Mouse (Mus musculus): ENCODE results near the gene Klra1.

Gene Klra1

GRCm38 (mm10) chr6:130386750-130387149 lies at the start of gene Klra1:
TSS of gene Klra1 (minus strand) at chr6:130386874.
- WGBS, result 78% methylated on average over 2 of the region's 2 CpGs

GRCm38 (mm10) chr6:130429511-130429910 lies 42.8 kb upstream of the Klra1 start:
- 81% methylated on average over 4 of the region's 4 CpGs for WGBS

GRCm38 (mm10) chr6:130419158-130419557 lies 32.5 kb upstream of the Klra1 start:
- 89% methylated on average over 2 of the region's 2 CpGs for WGBS

GRCm38 (mm10) chr6:130404882-130405281 lies 18.2 kb upstream of the Klra1 start:
- WGBS, result 58% methylated on average over 1 of the region's 1 CpGs

GRCm38 (mm10) chr6:130385803-130386202 lies 871 bp downstream of the Klra1 start:
- 47% methylated on average over 1 of the region's 1 CpGs for WGBS

- 71% methylated on average over 4 of the region's 4 CpGs for WGBS
These were observed 4.3 kb downstream of the Klra1 start for GRCm38 (mm10) chr6:130382375-130382774.

- 22% methylated on average over 1 of the region's 1 CpGs for WGBS
These were observed 41.3 kb downstream of the Klra1 start for GRCm38 (mm10) chr6:130345381-130345780.

GRCm38 (mm10) chr6:130341973-130342372 lies 44.7 kb downstream of the Klra1 start:
- WGBS, result 84% methylated on average over 2 of the region's 2 CpGs

- WGBS, result 84% methylated on average over 8 of the region's 8 CpGs
These were observed 49.3 kb downstream of the Klra1 start, which contains the start of gene Klra3 for GRCm38 (mm10) chr6:130337411-130337810. TSS of gene Klra3 (minus strand) at chr6:130337574.

Measured in cerebral cortex, adult 2 months (tissue).